Mouse (Mus musculus) brain, embryonic 14.5 days (tissue): ENCODE measurements around the gene Camk2d.

Experiments
- CTCF ChIP-seq: fragments of 200-500 bp; IDR thresholded peaks from 2 replicates; pipeline ENCODE4 v1.5.1; 2012; ENCODE audit warnings: inconsistent platforms, mild to moderate bottlenecking, moderate library complexity, borderline replicate concordance; ENCODE audit not compliant: insufficient read depth, insufficient read length; ENCODE audit errors: extremely low read depth
- POLR2A ChIP-seq: fragments of 200-500 bp; IDR thresholded peaks from 2 replicates; pipeline ENCODE4 v1.6.1; 2012; ENCODE audit warnings: mild to moderate bottlenecking, inconsistent platforms, borderline replicate concordance; ENCODE audit not compliant: poor library complexity, insufficient read depth, insufficient read length, severe bottlenecking; ENCODE audit errors: extremely low read depth

DNA sequence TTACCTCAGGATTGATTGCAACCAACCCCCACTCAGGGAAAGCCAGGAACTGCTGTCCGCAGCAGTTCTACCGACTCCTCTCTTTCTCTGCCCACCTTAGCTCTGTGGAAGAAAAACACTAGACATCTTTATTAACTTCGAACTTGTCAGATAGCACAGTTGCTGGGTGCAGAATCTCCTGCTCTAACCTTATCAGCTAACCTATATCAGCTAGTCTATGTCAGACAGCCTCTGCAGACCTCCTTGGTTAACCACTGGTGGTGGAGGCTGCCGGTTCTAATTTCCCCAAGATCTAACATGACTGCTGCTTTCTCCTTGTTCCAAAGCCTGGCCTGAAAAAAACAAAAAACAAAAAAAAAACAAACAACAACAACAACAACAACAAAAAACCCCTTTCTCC, 85.9 kb downstream of the Camk2d start:
- TF ChIP-seq CTCF (no peak), POLR2A (no peak)
